Mouse (Mus musculus) liver, adult 2 months (tissue): ENCODE data around the gene Prr3.
A peak's percentile ranks its signal among the peaks of the same experiment; 100 is the strongest.

Experiments used
- CTCF ChIP-seq: fragments of 200-500 bp; IDR thresholded peaks from 2 replicates; pipeline ENCODE4 v1.5.1; 2011; ENCODE audit warnings: low read depth, low read length, control low read depth
- POLR2A ChIP-seq: fragments of 200-500 bp; IDR thresholded peaks from 2 replicates; pipeline ENCODE4 v1.6.1; 2011; ENCODE audit warnings: low read length, control low read depth; ENCODE audit not compliant: insufficient read depth; ENCODE audit errors: extremely low read depth

- TF ChIP-seq CTCF: no peak
- TF ChIP-seq POLR2A: peak; percentile 67
Measured at GRCm38 (mm10) chr17:35994175-35994878, 14.3 kb upstream of the Prr3 start.
